Mouse (Mus musculus) thymus, adult 2 months (tissue): ENCODE measurements around the gene Icam5.

Source experiments
- CTCF ChIP-seq: fragments of 200-500 bp; IDR thresholded peaks from 2 replicates; pipeline ENCODE4 v1.5.1; 2012; ENCODE audit warnings: mild to moderate bottlenecking, control low read depth, low read length, moderate library complexity, borderline replicate concordance; ENCODE audit not compliant: control insufficient read depth, poor library complexity, insufficient read depth; ENCODE audit errors: extremely low read depth
- POLR2A ChIP-seq: fragments of 200-500 bp; IDR thresholded peaks from 2 replicates; pipeline ENCODE4 v1.6.1; 2012; ENCODE audit warnings: mild to moderate bottlenecking, low read length, control low read depth, moderate library complexity; ENCODE audit not compliant: control insufficient read depth, poor library complexity, insufficient read depth; ENCODE audit errors: extremely low read depth

DNA sequence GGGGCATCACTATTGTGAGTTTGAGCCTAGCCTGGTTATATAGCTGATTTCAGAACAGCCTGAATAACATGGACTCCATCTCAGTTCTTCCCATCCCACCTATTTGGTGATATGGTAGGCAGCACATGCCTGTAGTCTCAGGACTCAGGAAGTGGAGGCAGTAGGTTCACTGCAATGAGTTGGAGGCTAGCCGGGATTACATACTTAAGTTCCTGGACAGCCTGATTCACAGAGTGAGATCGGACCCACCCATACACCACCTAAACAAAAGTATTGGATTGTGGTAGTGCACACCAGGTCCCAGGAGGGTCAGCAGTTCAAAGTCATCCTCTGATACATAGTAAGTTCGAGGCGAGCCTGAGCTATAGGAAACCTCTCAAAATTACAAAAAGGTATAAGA lies 40.8 kb downstream of the Icam5 start:
- TF ChIP-seq POLR2A (no peak), CTCF (no peak)
